Mouse (Mus musculus): ENCODE measurements around the gene Man2a1. TPM values are rescaled to one million over a fixed set of nuclear protein-coding genes. Genes with fewer than 3 reads are reported as not detected.

Gene Man2a1
- polyA plus RNA-seq, 1 experiment: 53.4 TPM

DNA sequence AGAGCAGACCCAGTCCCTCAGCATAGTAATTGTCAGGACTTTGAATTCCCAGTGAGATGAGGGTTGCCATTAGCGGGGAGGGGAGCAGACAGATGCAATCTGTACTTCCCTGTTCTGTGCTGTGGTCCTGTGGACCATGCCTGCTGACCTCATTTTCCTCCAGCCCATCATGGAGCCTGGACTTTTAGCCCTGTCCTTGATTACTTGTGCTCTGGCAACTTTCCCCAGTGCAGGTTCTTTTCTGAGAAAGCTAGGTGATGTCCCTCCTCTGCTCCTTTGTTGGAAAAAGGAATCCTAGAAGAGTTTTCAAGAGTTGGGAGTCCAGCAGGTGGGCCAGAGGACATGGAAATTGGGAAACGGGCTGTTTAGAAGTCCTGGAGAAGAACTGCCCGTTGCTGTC, 40.8 kb downstream of the Man2a1 start:
- Histone ChIP-seq H3K9me3 (replicated peaks; ENCODE audit: control insufficient read depth, insufficient read depth, low read length, poor library complexity, severe bottlenecking) (no peaks in the 10 kb centered on the region), H3K27me3 (ENCODE audit: control insufficient read depth, insufficient read depth, low read length, poor library complexity, severe bottlenecking) (no peaks in the 10 kb centered on the region), H3K27ac (ENCODE audit: insufficient read depth, low read length) (no peak overlapping the region), H3K36me3 (ENCODE audit: control insufficient read depth, insufficient read depth, low read length, poor library complexity, severe bottlenecking) (no peaks in the 10 kb centered on the region), H3K4me3 (ENCODE audit: low read depth, low read length) (no peak overlapping the region), H3K4me1 (ENCODE audit: control insufficient read depth, insufficient read depth, low read length) (no peaks in the 10 kb centered on the region), H3K9ac (ENCODE audit: low read depth, poor library complexity, severe bottlenecking) (no peak overlapping the region)
- no peak for TF ChIP-seq EP300 (IDR thresholded peaks at IDR 0.05; ENCODE audit: insufficient read depth, low read depth, low read length)
- TF ChIP-seq POLR2A (IDR thresholded peaks at IDR 0.05; ENCODE audit: insufficient read depth, low read length): no peak
- no peak for TF ChIP-seq CTCF (IDR thresholded peaks at IDR 0.05; ENCODE audit: low read depth, low read length)

DNA sequence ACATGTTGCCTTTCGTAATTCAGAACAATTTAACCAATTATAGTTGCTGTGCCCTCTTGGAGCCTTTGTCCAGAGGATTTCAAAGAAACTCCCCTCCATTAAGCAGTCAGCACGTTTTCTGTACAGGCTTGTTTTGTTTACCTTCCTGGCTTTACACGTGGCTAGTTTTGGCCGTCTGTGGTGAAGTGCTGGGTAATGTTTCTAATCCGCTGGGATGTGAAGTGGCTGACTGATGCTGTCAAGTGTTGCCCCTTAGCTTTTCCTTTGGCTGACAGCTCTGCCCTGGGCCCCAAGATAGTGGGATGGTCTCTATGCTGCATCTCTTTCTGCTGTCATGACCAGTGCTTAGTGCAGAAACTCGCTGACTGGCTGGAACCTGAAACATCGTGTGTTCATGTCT, 43.1 kb downstream of the Man2a1 start:
- Histone ChIP-seq H3K4me1 (ENCODE audit: control insufficient read depth, insufficient read depth, low read length) (no peaks in the 10 kb centered on the region), H3K27ac (ENCODE audit: insufficient read depth, low read length) (no peak overlapping the region), H3K9ac (ENCODE audit: low read depth, poor library complexity, severe bottlenecking) (no peak overlapping the region), H3K27me3 (ENCODE audit: control insufficient read depth, insufficient read depth, low read length, poor library complexity, severe bottlenecking) (no peaks in the 10 kb centered on the region), H3K4me3 (ENCODE audit: low read depth, low read length) (no peak overlapping the region), H3K9me3 (replicated peaks; ENCODE audit: control insufficient read depth, insufficient read depth, low read length, poor library complexity, severe bottlenecking) (no peaks in the 10 kb centered on the region), H3K36me3 (ENCODE audit: control insufficient read depth, insufficient read depth, low read length, poor library complexity, severe bottlenecking) (no peaks in the 10 kb centered on the region)
- no peak for TF ChIP-seq EP300 (IDR thresholded peaks at IDR 0.05; ENCODE audit: insufficient read depth, low read depth, low read length)
- TF ChIP-seq POLR2A (IDR thresholded peaks at IDR 0.05; ENCODE audit: insufficient read depth, low read length): no peak
- no peak for TF ChIP-seq CTCF (IDR thresholded peaks at IDR 0.05; ENCODE audit: low read depth, low read length)

DNA sequence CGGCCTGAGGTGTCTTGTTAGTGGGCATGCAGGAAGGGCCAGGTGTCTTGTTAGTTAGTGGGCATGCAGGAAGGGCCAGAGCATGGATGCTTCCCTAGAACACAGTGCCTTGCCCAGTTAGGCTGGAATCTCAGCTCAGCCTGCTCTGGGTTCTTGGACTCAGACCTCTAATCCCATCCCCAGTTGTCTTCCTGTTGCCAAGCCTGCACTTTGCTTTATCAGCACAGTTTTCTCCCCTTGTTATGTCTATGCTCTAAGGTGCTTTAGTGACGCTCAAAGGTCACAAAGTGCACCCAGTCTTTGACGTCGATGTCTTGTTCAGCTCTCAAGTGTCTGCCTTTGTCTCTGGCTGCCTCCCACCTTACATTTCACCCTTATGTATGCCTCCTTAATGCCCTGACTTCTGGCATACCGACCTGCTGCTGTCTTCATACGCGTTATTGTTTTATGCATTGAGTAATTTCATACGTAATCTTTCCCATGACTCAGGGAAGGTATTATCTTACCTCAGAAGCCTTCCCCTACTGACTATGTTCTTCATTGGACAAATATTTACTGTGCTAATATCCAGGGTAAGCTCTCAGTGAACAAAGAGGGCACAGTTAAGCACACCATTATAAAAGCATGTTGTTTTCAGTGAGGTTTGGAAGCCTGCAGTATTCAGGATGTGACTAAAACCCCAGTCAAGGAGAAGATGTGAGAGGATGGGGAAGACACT, 44.5 kb downstream of the Man2a1 start:
- H3K4me1 ChIP-seq (ENCODE audit: control insufficient read depth, insufficient read depth, low read length): no peaks in the 10 kb centered on the region
- TF ChIP-seq POLR2A (IDR thresholded peaks at IDR 0.05; ENCODE audit: insufficient read depth, low read length) (no peak), EP300 (IDR thresholded peaks at IDR 0.05; ENCODE audit: insufficient read depth, low read depth, low read length) (no peak), CTCF (IDR thresholded peaks at IDR 0.05; ENCODE audit: low read depth, low read length) (no peak)
- H3K27me3 ChIP-seq (ENCODE audit: control insufficient read depth, insufficient read depth, low read length, poor library complexity, severe bottlenecking): no peaks in the 10 kb centered on the region
- H3K27ac ChIP-seq (ENCODE audit: insufficient read depth, low read length): no peak overlapping the region
- no peak overlapping the region for H3K4me3 ChIP-seq (ENCODE audit: low read depth, low read length)
- no peaks in the 10 kb centered on the region; the same call in 1 of the 2 replicates for H3K36me3 ChIP-seq (ENCODE audit: control insufficient read depth, insufficient read depth, low read length, poor library complexity, severe bottlenecking)
- no peak overlapping the region for H3K9ac ChIP-seq (ENCODE audit: low read depth, poor library complexity, severe bottlenecking)
- no peaks in the 10 kb centered on the region for H3K9me3 ChIP-seq (replicated peaks; ENCODE audit: control insufficient read depth, insufficient read depth, low read length, poor library complexity, severe bottlenecking)

DNA sequence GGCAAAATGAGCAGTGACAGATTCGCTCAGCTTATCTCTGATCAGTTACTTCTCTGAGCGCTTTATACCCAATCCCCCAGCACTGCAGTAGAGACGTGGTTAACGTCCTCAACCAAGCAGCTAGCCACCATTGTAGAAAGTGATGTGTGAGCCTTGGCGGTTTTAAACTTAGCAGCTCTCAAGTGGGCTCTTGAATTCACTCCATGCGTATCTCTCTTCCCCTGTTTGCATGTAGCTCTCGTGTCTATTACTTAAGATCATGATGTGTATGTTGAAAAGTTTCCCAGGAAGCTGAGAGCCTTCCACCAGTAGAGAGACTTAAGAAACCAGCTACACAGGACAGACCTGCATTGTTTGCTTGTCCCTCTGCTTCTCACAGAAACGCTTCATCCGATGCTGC, 46.9 kb downstream of the Man2a1 start:
- H3K4me1 ChIP-seq (ENCODE audit: control insufficient read depth, insufficient read depth, low read length): no peaks in the 10 kb centered on the region
- H3K9me3 ChIP-seq (replicated peaks; ENCODE audit: control insufficient read depth, insufficient read depth, low read length, poor library complexity, severe bottlenecking): no peaks in the 10 kb centered on the region
- H3K27me3 ChIP-seq (ENCODE audit: control insufficient read depth, insufficient read depth, low read length, poor library complexity, severe bottlenecking): no peaks in the 10 kb centered on the region
- H3K36me3 ChIP-seq (ENCODE audit: control insufficient read depth, insufficient read depth, low read length, poor library complexity, severe bottlenecking): peaks cover 6% of the 10 kb centered on the region; the same call in 1 of the 2 replicates
- no peak overlapping the region for H3K9ac ChIP-seq (ENCODE audit: low read depth, poor library complexity, severe bottlenecking)
- TF ChIP-seq EP300 (IDR thresholded peaks at IDR 0.05; ENCODE audit: insufficient read depth, low read depth, low read length): no peak
- H3K4me3 ChIP-seq (ENCODE audit: low read depth, low read length): no peak overlapping the region
- H3K27ac ChIP-seq (ENCODE audit: insufficient read depth, low read length): no peak overlapping the region

DNA sequence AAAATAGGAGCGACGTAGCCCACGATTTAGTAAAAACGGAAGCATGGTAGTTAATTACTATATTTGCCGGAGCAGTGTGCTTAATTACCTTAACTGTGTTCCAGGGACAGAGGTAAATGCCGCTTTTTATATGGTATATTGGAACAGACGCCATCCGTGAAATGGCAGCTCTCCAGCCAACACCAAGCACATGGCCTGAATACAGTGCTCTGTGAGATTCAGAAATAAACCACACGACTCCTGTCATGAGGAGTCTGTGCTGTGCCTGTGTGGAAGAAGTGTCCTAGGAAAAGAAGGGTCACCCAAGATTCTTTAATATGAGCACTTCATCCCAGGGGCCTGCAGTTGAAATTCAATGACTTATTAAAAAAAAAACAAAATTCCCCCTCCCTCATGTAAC, 50.2 kb downstream of the Man2a1 start:
- no peak overlapping the region for H3K27ac ChIP-seq (ENCODE audit: insufficient read depth, low read length)
- no peaks in the 10 kb centered on the region for H3K4me1 ChIP-seq (ENCODE audit: control insufficient read depth, insufficient read depth, low read length)
- H3K36me3 ChIP-seq (ENCODE audit: control insufficient read depth, insufficient read depth, low read length, poor library complexity, severe bottlenecking): peaks cover 6% of the 10 kb centered on the region; the same call in 1 of the 2 replicates
- TF ChIP-seq CTCF (IDR thresholded peaks at IDR 0.05; ENCODE audit: low read depth, low read length): no peak
- TF ChIP-seq POLR2A (IDR thresholded peaks at IDR 0.05; ENCODE audit: insufficient read depth, low read length): no peak
- TF ChIP-seq EP300 (IDR thresholded peaks at IDR 0.05; ENCODE audit: insufficient read depth, low read depth, low read length): no peak
- no peaks in the 10 kb centered on the region for H3K9me3 ChIP-seq (replicated peaks; ENCODE audit: control insufficient read depth, insufficient read depth, low read length, poor library complexity, severe bottlenecking)
- H3K4me3 ChIP-seq (ENCODE audit: low read depth, low read length): no peak overlapping the region
- H3K9ac ChIP-seq (ENCODE audit: low read depth, poor library complexity, severe bottlenecking): no peak overlapping the region
- H3K27me3 ChIP-seq (ENCODE audit: control insufficient read depth, insufficient read depth, low read length, poor library complexity, severe bottlenecking): no peaks in the 10 kb centered on the region

DNA sequence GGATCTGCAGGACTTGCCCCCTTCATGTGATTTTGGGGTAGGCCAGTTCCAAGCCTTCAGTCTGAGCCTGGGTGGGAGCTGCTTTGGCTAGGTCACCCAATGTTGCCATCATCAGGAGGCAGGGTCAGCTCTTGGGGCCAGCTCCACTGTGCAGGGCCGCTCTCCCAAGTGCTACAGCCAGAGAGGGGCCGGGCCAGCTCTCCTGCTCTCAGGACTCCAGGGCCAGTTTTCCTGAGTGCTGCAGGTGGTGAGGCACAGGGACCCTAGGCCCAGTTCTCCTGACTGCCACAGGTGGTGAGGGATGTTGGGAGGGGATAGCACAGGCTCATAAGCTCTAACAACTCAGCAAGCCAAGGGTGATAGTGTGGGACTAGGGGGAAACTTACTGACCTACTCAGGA, 53.1 kb downstream of the Man2a1 start:
- H3K4me1 ChIP-seq (ENCODE audit: control insufficient read depth, insufficient read depth, low read length): no peaks in the 10 kb centered on the region
- no peak for TF ChIP-seq CTCF (IDR thresholded peaks at IDR 0.05; ENCODE audit: low read depth, low read length)
- TF ChIP-seq POLR2A (IDR thresholded peaks at IDR 0.05; ENCODE audit: insufficient read depth, low read length): no peak
- no peak for TF ChIP-seq EP300 (IDR thresholded peaks at IDR 0.05; ENCODE audit: insufficient read depth, low read depth, low read length)
- no peak overlapping the region for H3K9ac ChIP-seq (ENCODE audit: low read depth, poor library complexity, severe bottlenecking)
- peaks cover 6% of the 10 kb centered on the region for H3K36me3 ChIP-seq (ENCODE audit: control insufficient read depth, insufficient read depth, low read length, poor library complexity, severe bottlenecking)
- H3K27me3 ChIP-seq (ENCODE audit: control insufficient read depth, insufficient read depth, low read length, poor library complexity, severe bottlenecking): no peaks in the 10 kb centered on the region
- no peak overlapping the region for H3K27ac ChIP-seq (ENCODE audit: insufficient read depth, low read length)
- H3K9me3 ChIP-seq (replicated peaks; ENCODE audit: control insufficient read depth, insufficient read depth, low read length, poor library complexity, severe bottlenecking): no peaks in the 10 kb centered on the region
- no peak overlapping the region for H3K4me3 ChIP-seq (ENCODE audit: low read depth, low read length)

All from ES-Bruce4 (cell line).